Mouse (Mus musculus) liver, embryonic 13.5 days (tissue): ENCODE measurements around the gene Slc6a11. TPM values are rescaled to one million over a fixed set of nuclear protein-coding genes. Genes with fewer than 3 reads are reported as not detected.

Source experiments
- ATAC-seq: fragments of 200-750 bp; cut with Nextera tagmentation; 2 replicates; pipeline ENCODE4 v1.8.0; 2017; ENCODE audit warnings: low read depth, mild to moderate bottlenecking, moderate number of reproducible peaks, moderate library complexity
- DNase-seq: peaks from one replicate; pipeline ENCODE4 v3.0.0; 2022
- H3K27ac ChIP-seq: fragments of 300-500 bp; sonication (generic); 2 replicates; pipeline ENCODE4 v1.5.1; 2015; ENCODE audit warnings: moderate library complexity, mild to moderate bottlenecking, inconsistent platforms
- H3K27me3 ChIP-seq: fragments of 300-500 bp; sonication (generic); 2 replicates; pipeline ENCODE4 v1.6.1; 2015; ENCODE audit warnings: mild to moderate bottlenecking, inconsistent platforms
- H3K36me3 ChIP-seq: fragments of 300-500 bp; sonication (generic); 2 replicates; pipeline ENCODE4 v1.6.1; 2015; ENCODE audit warnings: mild to moderate bottlenecking, inconsistent platforms
- H3K4me1 ChIP-seq: fragments of 300-500 bp; sonication (generic); replicated peaks from 2 replicates; pipeline ENCODE4 v1.6.1; 2015; ENCODE audit warnings: inconsistent platforms
- H3K4me2 ChIP-seq: fragments of 300-500 bp; sonication (generic); 2 replicates; pipeline ENCODE4 v1.6.1; 2015; ENCODE audit warnings: inconsistent platforms, mild to moderate bottlenecking, moderate library complexity
- H3K4me3 ChIP-seq: fragments of 300-500 bp; sonication (generic); replicated peaks from 2 replicates; pipeline ENCODE4 v1.5.1; 2015; ENCODE audit warnings: mild to moderate bottlenecking, inconsistent platforms
- H3K9ac ChIP-seq: fragments of 300-500 bp; sonication (generic); 2 replicates; pipeline ENCODE4 v1.6.1; 2015; ENCODE audit warnings: mild to moderate bottlenecking, inconsistent platforms
- H3K9me3 ChIP-seq: fragments of 300-500 bp; sonication (generic); replicated peaks from 2 replicates; pipeline ENCODE4 v1.6.1; 2016; ENCODE audit warnings: inconsistent platforms
- WGBS: fragments of 180-500 bp; shearing (Covaris S2); methylation state at CpG from one replicate; pipeline ENCODE4 v1.1.7; 2015; ENCODE audit not compliant: insufficient replicate concordance; 5-methylcytosine and 5-hydroxymethylcytosine counted together
- polyA plus RNA-seq: library from polyadenylated mRNA; unstranded; fragments of >200 nt; fragmentation: Nextera tagmentation; extraction: Ambion mirVana; gene quantifications from 2 replicates; pipeline ENCODE4 v1.2.1, GENCODE M21; 2015

The Slc6a11 gene
- polyA plus RNA-seq, 1 experiment from 2014 or later = 0.14 TPM

GRCm38 (mm10) chr6:114182366-114183179, 51.5 kb downstream of the Slc6a11 start:
- no peak overlapping the region for H3K4me3 ChIP-seq
- H3K27ac ChIP-seq = no peak overlapping the region
- H3K36me3 ChIP-seq = no peaks in the 10 kb centered on the region
- H3K4me1 ChIP-seq = no peaks in the 10 kb centered on the region
- ATAC-seq (no peak), DNase-seq (no peak)
- H3K27me3 ChIP-seq = no peaks in the 10 kb centered on the region
- H3K9ac ChIP-seq = no peak overlapping the region
- H3K4me2 ChIP-seq = no peak overlapping the region
- H3K9me3 ChIP-seq = no peaks in the 10 kb centered on the region
- WGBS = 55% methylated on average over 7 of the region's 7 CpGs

- Histone ChIP-seq H3K4me1 (no peaks in the 10 kb centered on the region), H3K4me3 (no peak overlapping the region), H3K9me3 (no peaks in the 10 kb centered on the region), H3K4me2 (no peak overlapping the region), H3K27ac (no peak overlapping the region), H3K9ac (no peak overlapping the region), H3K27me3 (no peaks in the 10 kb centered on the region), H3K36me3 (no peaks in the 10 kb centered on the region)
- 34% methylated on average over 4 of the region's 4 CpGs for WGBS
- DNase-seq (no peak), ATAC-seq (no peak)
Measured at GRCm38 (mm10) chr6:114187121-114187520, 56.1 kb downstream of the Slc6a11 start.

- no peaks in the 10 kb centered on the region for H3K9me3 ChIP-seq
- no peak overlapping the region for H3K4me2 ChIP-seq
- ATAC-seq (no peak), DNase-seq (no peak)
- WGBS = 61% methylated on average over 8 of the region's 8 CpGs
- H3K9ac ChIP-seq = no peak overlapping the region
- H3K4me3 ChIP-seq = no peak overlapping the region
- no peaks in the 10 kb centered on the region for H3K36me3 ChIP-seq
- no peaks in the 10 kb centered on the region for H3K4me1 ChIP-seq
- no peak overlapping the region for H3K27ac ChIP-seq
- no peaks in the 10 kb centered on the region for H3K27me3 ChIP-seq
Measured at GRCm38 (mm10) chr6:114188869-114189268, 57.8 kb downstream of the Slc6a11 start.

- no peak overlapping the region for H3K9ac ChIP-seq
- ATAC-seq (no peak), DNase-seq (no peak)
- H3K4me1 ChIP-seq = no peaks in the 10 kb centered on the region
- H3K4me3 ChIP-seq = no peak overlapping the region
- no peak overlapping the region for H3K4me2 ChIP-seq
- H3K27me3 ChIP-seq = no peaks in the 10 kb centered on the region
- no peaks in the 10 kb centered on the region for H3K36me3 ChIP-seq
- no peak overlapping the region for H3K27ac ChIP-seq
- H3K9me3 ChIP-seq = no peaks in the 10 kb centered on the region
Measured at GRCm38 (mm10) chr6:114195998-114196397, 65.0 kb downstream of the Slc6a11 start.

- no peaks in the 10 kb centered on the region for H3K9me3 ChIP-seq
- 49% methylated on average over 9 of the region's 9 CpGs for whole genome bisulfite sequencing
- H3K4me3 ChIP-seq = no peak overlapping the region
- H3K36me3 ChIP-seq = no peaks in the 10 kb centered on the region
- no peak overlapping the region for H3K4me2 ChIP-seq
- no peak overlapping the region for H3K27ac ChIP-seq
- ATAC-seq (no peak), DNase-seq (no peak)
- H3K9ac ChIP-seq = no peak overlapping the region
- no peaks in the 10 kb centered on the region for H3K4me1 ChIP-seq
- no peaks in the 10 kb centered on the region for H3K27me3 ChIP-seq
Measured at GRCm38 (mm10) chr6:114199200-114199845, 68.3 kb downstream of the Slc6a11 start.

- H3K27ac ChIP-seq = no peak overlapping the region
- no peaks in the 10 kb centered on the region for H3K4me1 ChIP-seq
- H3K36me3 ChIP-seq = no peaks in the 10 kb centered on the region
- no peak overlapping the region for H3K4me2 ChIP-seq
- no peaks in the 10 kb centered on the region for H3K27me3 ChIP-seq
- DNase-seq (no peak), ATAC-seq (no peak)
- no peak overlapping the region for H3K4me3 ChIP-seq
- H3K9ac ChIP-seq = no peak overlapping the region
- 46% methylated on average over 3 of the region's 3 CpGs for WGBS
- no peaks in the 10 kb centered on the region for H3K9me3 ChIP-seq
Measured at GRCm38 (mm10) chr6:114204557-114204956, 73.5 kb downstream of the Slc6a11 start.

- Histone ChIP-seq H3K4me2 (no peak overlapping the region), H3K9me3 (no peaks in the 10 kb centered on the region), H3K9ac (no peak overlapping the region), H3K36me3 (no peaks in the 10 kb centered on the region), H3K27me3 (no peaks in the 10 kb centered on the region), H3K27ac (no peak overlapping the region), H3K4me1 (no peaks in the 10 kb centered on the region), H3K4me3 (no peak overlapping the region)
- 74% methylated on average over 2 of the region's 2 CpGs for WGBS
- DNase-seq (no peak), ATAC-seq (no peak)
Measured at GRCm38 (mm10) chr6:114208296-114208695, 77.3 kb downstream of the Slc6a11 start.

GRCm38 (mm10) chr6:114214393-114214792, 83.4 kb downstream of the Slc6a11 start:
- Histone ChIP-seq H3K27ac (no peak overlapping the region), H3K9ac (no peak overlapping the region), H3K4me2 (no peak overlapping the region), H3K4me1 (no peaks in the 10 kb centered on the region), H3K27me3 (no peaks in the 10 kb centered on the region), H3K4me3 (no peak overlapping the region), H3K36me3 (no peaks in the 10 kb centered on the region), H3K9me3 (no peaks in the 10 kb centered on the region)
- no peak for DNase-seq
- no peak for ATAC-seq
- WGBS = 68% methylated on average over 4 of the region's 4 CpGs

GRCm38 (mm10) chr6:114216741-114217414, 85.8 kb downstream of the Slc6a11 start:
- Histone ChIP-seq H3K27ac (no peak overlapping the region), H3K4me1 (no peaks in the 10 kb centered on the region), H3K27me3 (no peaks in the 10 kb centered on the region), H3K4me3 (no peak overlapping the region), H3K9me3 (no peaks in the 10 kb centered on the region), H3K9ac (no peak overlapping the region), H3K36me3 (no peaks in the 10 kb centered on the region), H3K4me2 (no peak overlapping the region)
- no peak for DNase-seq
- ATAC-seq = no peak
- 43% methylated on average over 13 of the region's 13 CpGs for WGBS

- 7% methylated on average over 4 of the region's 4 CpGs for WGBS
- no peak for DNase-seq
Measured at GRCm38 (mm10) chr6:114224399-114224798, 93.4 kb downstream of the Slc6a11 start.

GRCm38 (mm10) chr6:114227378-114227777, 96.3 kb downstream of the Slc6a11 start:
- H3K36me3 ChIP-seq = no peaks in the 10 kb centered on the region
- no peak overlapping the region for H3K27ac ChIP-seq
- no peaks in the 10 kb centered on the region for H3K9me3 ChIP-seq
- no peak overlapping the region for H3K4me3 ChIP-seq
- DNase-seq (no peak), ATAC-seq (no peak)
- H3K9ac ChIP-seq = no peak overlapping the region
- no peaks in the 10 kb centered on the region for H3K4me1 ChIP-seq
- H3K4me2 ChIP-seq = no peak overlapping the region
- WGBS = 2% methylated on average over 2 of the region's 2 CpGs
- H3K27me3 ChIP-seq = no peaks in the 10 kb centered on the region

More at GRCm38 (mm10) chr6:114224399-114224798, 93.4 kb downstream of the Slc6a11 start:
- Histone ChIP-seq H3K9me3 (no peaks in the 10 kb centered on the region), H3K4me3 (no peak overlapping the region), H3K9ac (no peak overlapping the region), H3K27ac (no peak overlapping the region), H3K4me2 (no peak overlapping the region), H3K4me1 (no peaks in the 10 kb centered on the region), H3K27me3 (no peaks in the 10 kb centered on the region), H3K36me3 (no peaks in the 10 kb centered on the region)
- no peak for ATAC-seq
